Mouse (Mus musculus) liver, postnatal 0 days (tissue): ENCODE measurements around the gene Eif2b4. TPM values are rescaled to one million over a fixed set of nuclear protein-coding genes. Genes with fewer than 3 reads are reported as not detected.
"Not testable (repeated sequence)": the region's sequence is repeated elsewhere in the genome, so short reads cannot be mapped to it uniquely, and the experiment has no call there.

Source experiments
- ATAC-seq: fragments of 200-750 bp; cut with Nextera tagmentation; 2 replicates; pipeline ENCODE4 v1.8.0; 2017; ENCODE audit warnings: mild to moderate bottlenecking, moderate library complexity
- DNase-seq: peaks from one replicate; pipeline ENCODE4 v3.0.0-alpha.2; 2016
- H3K27ac ChIP-seq: fragments of 300-500 bp; sonication (generic); 2 replicates; pipeline ENCODE4 v1.5.1; 2014; ENCODE audit warnings: antibody characterized with exemption, moderate library complexity, mild to moderate bottlenecking, low read depth
- H3K27me3 ChIP-seq: fragments of 300-500 bp; sonication (generic); 2 replicates; pipeline ENCODE4 v1.6.1; 2014; ENCODE audit warnings: low read length, control low read depth, mixed read lengths; ENCODE audit not compliant: insufficient read depth
- H3K36me3 ChIP-seq: fragments of 300-500 bp; sonication (generic); replicated peaks from 2 replicates; pipeline ENCODE4 v1.6.1; 2014; ENCODE audit warnings: mild to moderate bottlenecking, control low read depth, low read length, moderate library complexity, mixed read lengths; ENCODE audit not compliant: insufficient read depth
- H3K4me1 ChIP-seq: fragments of 300-500 bp; sonication (generic); 2 replicates; pipeline ENCODE4 v1.6.1; 2014; ENCODE audit warnings: antibody characterized with exemption, mild to moderate bottlenecking, control low read depth; ENCODE audit not compliant: insufficient read depth
- H3K4me2 ChIP-seq: fragments of 300-500 bp; sonication (generic); 2 replicates; pipeline ENCODE4 v1.6.1; 2014; ENCODE audit warnings: low read depth, mild to moderate bottlenecking, low read length, moderate library complexity, mixed read lengths
- H3K4me3 ChIP-seq: fragments of 300-500 bp; sonication (generic); 2 replicates; pipeline ENCODE4 v1.5.1; 2014; ENCODE audit warnings: low read depth, low read length
- H3K9ac ChIP-seq: fragments of 300-500 bp; sonication (generic); replicated peaks from 2 replicates; pipeline ENCODE4 v1.6.1; 2014; ENCODE audit warnings: mild to moderate bottlenecking, moderate library complexity
- H3K9me3 ChIP-seq: fragments of 300-500 bp; sonication (generic); 2 replicates; pipeline ENCODE4 v1.6.1; 2016; ENCODE audit warnings: mild to moderate bottlenecking, control low read depth, low read length, mixed read lengths
- CTCF ChIP-seq: sonication (generic); IDR thresholded peaks from 2 replicates; pipeline ENCODE4 v1.5.1; 2016; ENCODE audit warnings: antibody characterized with exemption, low read depth
- EP300 ChIP-seq: IDR thresholded peaks from 2 replicates; pipeline ENCODE4 v1.6.1; 2016; ENCODE audit warnings: antibody characterized with exemption, low read depth, mild to moderate bottlenecking
- WGBS: fragments of 180-500 bp; shearing (Covaris S2); extraction: QIAGEN DNeasy Blood & Tissue Kit; methylation state at CpG from one replicate; pipeline ENCODE4 v1.1.7; 2014; ENCODE audit not compliant: insufficient replicate concordance; 5-methylcytosine and 5-hydroxymethylcytosine counted together
- polyA plus RNA-seq: library from polyadenylated mRNA; unstranded; fragments of >200 nt; fragmentation: Nextera tagmentation; extraction: Ambion mirVana; gene quantifications from 2 replicates; pipeline ENCODE4 v1.2.1, GENCODE M21; 2015

Eif2b4 gene
- polyA plus RNA-seq, 1 experiment from 2014 or later, result 35.5 TPM

- Histone ChIP-seq H3K27me3 (no peaks in the 10 kb centered on the region), H3K9me3 (no peaks in the 10 kb centered on the region), H3K36me3 (no peaks in the 10 kb centered on the region), H3K4me3 (peak overlapping the region; percentile 83; the same call in 1 of the 2 replicates), H3K4me1 (peaks cover 16% of the 10 kb centered on the region), H3K27ac (0 out of 2 replicates have a peak overlapping the region, but pooled peaks have one; percentile 94), H3K4me2 (peak overlapping the region; percentile 87), H3K9ac (no peak overlapping the region)
- TF ChIP-seq CTCF (peak; percentile 47), EP300 (0 out of 2 replicates have a peak, but pooled peaks have one; percentile 25)
- DNase-seq, result peak; percentile 59
- WGBS, result 30% methylated on average over 7 of the region's 7 CpGs
- ATAC-seq, result peak; percentile 7; the same call in 1 of the 2 replicates
Measured at GRCm38 (mm10) chr5:31218294-31218693, 25.1 kb upstream of the Eif2b4 start.

- 79% methylated on average over 6 of the region's 6 CpGs for WGBS
- peak; percentile 20; the same call in 1 of the 2 replicates for TF ChIP-seq CTCF
- not testable (repeated sequence) for H3K27me3 ChIP-seq, H3K36me3 ChIP-seq, H3K9me3 ChIP-seq, H3K27ac ChIP-seq, H3K4me3 ChIP-seq, H3K4me2 ChIP-seq, DNase-seq, ATAC-seq, H3K9ac ChIP-seq
- peaks cover 16% of the 10 kb centered on the region for H3K4me1 ChIP-seq
Measured at GRCm38 (mm10) chr5:31216554-31216953, 23.3 kb upstream of the Eif2b4 start.

GRCm38 (mm10) chr5:31204421-31204820, 11.2 kb upstream of the Eif2b4 start:
- Histone ChIP-seq H3K4me3 (no peak overlapping the region), H3K9me3 (peaks cover 3% of the 10 kb centered on the region; the same call in 1 of the 2 replicates), H3K4me1 (peaks cover 19% of the 10 kb centered on the region), H3K4me2 (no peak overlapping the region), H3K27ac (no peak overlapping the region), H3K36me3 (peaks cover 64% of the 10 kb centered on the region), H3K27me3 (no peaks in the 10 kb centered on the region), H3K9ac (no peak overlapping the region)
- WGBS, result 87% methylated on average over 6 of the region's 6 CpGs
- ATAC-seq (no peak), DNase-seq (no peak)
- no peak for TF ChIP-seq CTCF

- WGBS, result 96% methylated on average over 2 of the region's 2 CpGs
- no peak overlapping the region for H3K4me3 ChIP-seq
- H3K27ac ChIP-seq, result no peak overlapping the region
- no peak for ATAC-seq
- H3K9ac ChIP-seq, result no peak overlapping the region
- peaks cover 3% of the 10 kb centered on the region; the same call in 1 of the 2 replicates for H3K9me3 ChIP-seq
- peaks cover 19% of the 10 kb centered on the region for H3K4me1 ChIP-seq
- no peak overlapping the region for H3K4me2 ChIP-seq
- TF ChIP-seq EP300, result no peak
- no peak for TF ChIP-seq CTCF
- DNase-seq, result no peak
- no peaks in the 10 kb centered on the region for H3K27me3 ChIP-seq
- H3K36me3 ChIP-seq, result peaks cover 70% of the 10 kb centered on the region
Measured at GRCm38 (mm10) chr5:31203866-31204265, 10.6 kb upstream of the Eif2b4 start.

GRCm38 (mm10) chr5:31202933-31203332, 9.7 kb upstream of the Eif2b4 start:
- Histone ChIP-seq H3K4me2 (peak overlapping the region; percentile 97), H3K27me3 (no peaks in the 10 kb centered on the region), H3K27ac (peak overlapping the region; percentile 75), H3K9me3 (peaks cover 3% of the 10 kb centered on the region; the same call in 1 of the 2 replicates), H3K36me3 (peaks cover 73% of the 10 kb centered on the region), H3K4me3 (peak overlapping the region; percentile 70), H3K9ac (peak overlapping the region; percentile 47; the same call in 1 of the 2 replicates), H3K4me1 (peaks cover 19% of the 10 kb centered on the region)
- no peak for DNase-seq
- WGBS, result 82% methylated on average over 7 of the region's 7 CpGs
- TF ChIP-seq EP300, result no peak
- no peak for TF ChIP-seq CTCF
- no peak for ATAC-seq

- TF ChIP-seq CTCF (no peak), EP300 (0 out of 2 replicates have a peak, but pooled peaks have one; percentile 6)
- peaks cover 3% of the 10 kb centered on the region; the same call in 1 of the 2 replicates for H3K9me3 ChIP-seq
- H3K4me3 ChIP-seq, result peak within 1 kb of the TSS; percentile 70
- H3K36me3 ChIP-seq, result peaks cover 73% of the 10 kb centered on the region
- no peaks in the 10 kb centered on the region for H3K27me3 ChIP-seq
- peak within 1 kb of the TSS; percentile 97 for H3K4me2 ChIP-seq
- ATAC-seq (peak; percentile 96), DNase-seq (peak; percentile 95)
- under 1% methylated on average over 53 of the region's 53 CpGs for WGBS
- H3K4me1 ChIP-seq, result peaks cover 19% of the 10 kb centered on the region
- H3K9ac ChIP-seq, result peak within 1 kb of the TSS; percentile 89
- peak within 1 kb of the TSS; percentile 76 for H3K27ac ChIP-seq
Measured at GRCm38 (mm10) chr5:31201742-31202590, 8.7 kb upstream of the Eif2b4 start, which contains the start of gene Zfp513. TSS of gene Zfp513 (minus strand) at chr5:31202303.
